Mouse (Mus musculus) neural tube, embryonic 10.5 days (tissue): ENCODE measurements around the gene Hs6st1.

Experiments used
- DNase-seq: peaks from one replicate; pipeline ENCODE4 v3.0.0-alpha.2; 2017; ENCODE audit warnings: low spot score; ENCODE audit errors: extremely low spot score

Gene Hs6st1

DNA sequence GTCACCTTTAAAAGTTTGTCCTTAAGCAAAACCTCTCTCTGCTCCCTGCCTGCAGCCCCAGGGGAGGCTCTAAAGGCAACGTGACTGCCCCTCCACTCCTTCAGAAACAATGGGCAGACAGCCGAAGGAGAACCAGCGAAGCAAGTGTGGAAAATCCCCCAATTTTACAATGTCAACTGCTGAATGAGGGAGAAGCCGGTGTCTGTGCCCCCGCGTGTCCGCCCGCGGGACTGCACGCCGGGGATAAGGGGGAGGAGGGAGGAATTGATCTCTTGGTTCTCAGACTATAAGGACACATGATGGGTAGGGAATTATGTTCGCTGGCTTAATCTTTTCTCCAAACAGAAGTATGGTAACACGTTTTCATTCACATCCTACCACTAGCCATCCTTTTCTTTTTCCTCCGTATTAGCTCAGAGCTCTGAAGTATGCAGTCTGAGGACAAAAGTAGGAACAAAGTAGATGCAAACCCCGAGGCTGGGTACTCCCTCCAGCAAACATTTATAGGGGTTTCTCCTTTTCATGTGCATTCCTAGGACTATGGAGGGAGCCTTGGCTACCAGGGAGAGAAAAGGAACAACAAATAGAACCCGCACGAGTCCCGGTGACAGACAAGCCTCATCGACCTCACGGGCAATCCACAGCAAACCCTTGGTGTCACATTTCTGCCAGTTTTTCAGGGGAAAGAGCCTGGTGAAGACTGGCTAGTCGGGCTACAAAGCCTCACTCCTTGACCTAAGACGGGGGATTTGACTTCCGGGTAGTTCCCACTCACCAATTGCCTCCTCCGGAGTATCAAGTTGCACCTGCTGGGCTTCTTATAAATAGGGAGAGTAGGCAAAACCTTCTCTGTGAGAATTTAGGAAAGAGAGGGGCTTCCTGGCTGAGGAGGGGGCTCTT lies 3.1 kb upstream of the Hs6st1 start:
- DNase-seq: peak; percentile 93

DNA sequence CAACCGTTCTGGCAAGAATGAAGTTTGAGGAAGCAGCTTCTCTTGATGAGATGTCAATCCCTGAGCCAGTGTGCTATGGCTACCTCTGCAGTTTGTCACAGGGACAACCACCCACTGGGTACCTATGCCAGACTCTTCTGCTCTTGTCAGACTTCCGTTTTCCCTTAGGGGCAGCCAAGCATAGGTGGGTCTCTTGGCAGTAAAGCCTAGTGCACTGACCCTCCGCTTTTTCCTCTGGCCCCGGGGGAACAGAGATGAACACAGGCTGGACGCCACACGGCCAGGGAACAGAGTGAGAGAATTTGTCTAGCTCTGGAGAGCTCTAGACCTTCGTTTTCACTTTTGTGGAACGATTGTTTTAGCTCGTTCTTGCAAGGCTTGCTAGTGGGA lies 2.4 kb upstream of the Hs6st1 start:
- DNase-seq: no peak

DNA sequence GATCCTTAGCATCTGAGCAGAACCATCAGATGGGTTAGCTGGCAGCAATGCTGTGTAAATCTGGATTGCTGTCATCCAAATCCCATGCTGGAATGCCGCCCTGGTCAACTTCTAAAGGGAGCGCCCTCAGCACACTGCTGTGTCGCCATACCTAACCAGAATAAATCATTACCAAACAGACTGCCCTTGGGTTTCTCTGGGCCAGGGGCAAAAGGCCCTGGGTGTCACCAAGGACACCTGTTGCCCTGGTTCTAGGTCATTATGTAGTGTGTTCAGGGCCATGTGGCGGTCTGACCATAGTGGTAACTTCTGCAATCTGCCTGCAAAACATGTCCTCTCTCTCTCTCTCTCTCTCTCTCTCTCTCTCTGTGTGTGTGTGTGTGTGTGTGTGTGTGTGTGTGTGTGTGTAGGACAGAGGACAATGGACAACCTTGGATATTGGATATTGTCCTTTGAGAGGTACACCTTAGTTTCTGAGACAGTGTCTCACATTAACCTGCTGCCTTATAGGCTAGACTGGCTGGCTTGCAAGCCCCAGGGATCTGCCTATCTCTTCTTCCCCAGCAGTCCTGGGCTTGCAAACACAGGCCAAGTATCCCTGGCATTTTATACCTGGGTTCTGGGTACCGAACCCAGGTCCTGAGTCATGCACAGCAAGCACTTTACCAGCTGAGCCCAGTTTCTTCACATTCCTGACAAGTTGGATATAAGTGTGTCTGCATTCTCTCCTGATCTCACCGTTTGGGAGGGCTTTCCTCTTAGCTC lies 1.8 kb upstream of the Hs6st1 start:
- peak; percentile 12 for DNase-seq

DNA sequence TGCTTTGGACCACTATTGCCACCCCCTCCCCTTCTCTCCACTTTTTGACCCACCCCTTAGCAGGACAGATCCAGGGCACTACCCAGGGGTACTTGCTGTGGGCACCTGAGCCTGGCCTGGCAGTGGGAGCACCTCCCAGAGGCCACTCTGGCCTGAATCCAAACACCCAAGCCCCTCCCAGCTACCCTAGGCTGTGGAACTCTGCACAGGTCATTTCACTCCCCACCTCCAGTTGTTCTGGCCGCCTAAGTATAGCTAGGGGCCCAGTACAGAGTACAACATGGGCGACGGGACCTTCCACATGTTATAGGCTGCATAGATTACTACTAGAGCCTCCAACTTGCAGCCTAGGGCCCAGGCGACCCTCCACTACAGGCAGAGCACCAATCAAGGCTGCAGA lies 999 bp upstream of the Hs6st1 start:
- DNase-seq: peak; percentile 13

DNA sequence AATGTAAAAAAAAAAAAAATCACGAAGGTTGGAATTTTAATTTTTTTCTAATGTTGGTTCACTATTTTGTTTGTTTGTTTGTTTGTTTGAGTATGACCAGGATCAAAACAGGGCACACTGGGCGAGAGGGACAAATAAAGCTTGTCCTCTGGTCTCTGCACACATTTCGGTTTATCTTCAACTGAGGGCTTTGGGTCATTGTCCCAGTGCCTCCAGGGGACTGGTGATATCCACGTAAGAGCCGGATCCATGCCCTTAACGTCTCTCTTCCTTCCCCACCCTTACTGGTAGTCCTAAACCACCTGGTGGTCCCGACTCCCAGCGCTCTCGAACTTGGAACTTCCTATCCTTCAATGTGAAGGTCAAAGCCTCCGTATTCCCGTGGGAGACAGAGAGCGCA lies 589 bp upstream of the Hs6st1 start:
- DNase-seq: no peak

DNA sequence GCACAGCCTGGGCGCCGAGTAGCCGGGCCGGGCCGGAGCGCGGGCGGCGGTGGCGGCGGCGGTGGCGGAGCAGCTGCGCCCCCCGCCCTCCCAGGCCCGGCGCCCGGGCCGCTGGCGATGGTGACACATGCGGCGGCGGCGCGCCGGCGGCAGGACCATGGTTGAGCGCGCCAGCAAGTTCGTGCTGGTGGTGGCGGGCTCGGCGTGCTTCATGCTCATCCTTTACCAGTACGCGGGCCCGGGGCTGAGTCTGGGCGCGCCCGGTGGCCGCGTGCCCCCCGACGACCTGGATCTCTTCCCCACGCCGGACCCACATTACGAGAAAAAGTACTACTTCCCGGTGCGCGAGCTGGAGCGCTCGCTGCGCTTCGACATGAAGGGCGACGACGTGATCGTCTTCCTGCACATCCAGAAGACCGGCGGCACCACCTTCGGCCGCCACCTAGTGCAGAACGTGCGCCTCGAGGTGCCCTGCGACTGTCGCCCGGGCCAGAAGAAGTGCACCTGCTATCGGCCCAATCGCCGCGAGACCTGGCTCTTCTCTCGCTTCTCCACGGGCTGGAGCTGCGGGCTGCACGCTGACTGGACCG lies 426 bp downstream of the Hs6st1 start:
- DNase-seq: peak; percentile 65

DNA sequence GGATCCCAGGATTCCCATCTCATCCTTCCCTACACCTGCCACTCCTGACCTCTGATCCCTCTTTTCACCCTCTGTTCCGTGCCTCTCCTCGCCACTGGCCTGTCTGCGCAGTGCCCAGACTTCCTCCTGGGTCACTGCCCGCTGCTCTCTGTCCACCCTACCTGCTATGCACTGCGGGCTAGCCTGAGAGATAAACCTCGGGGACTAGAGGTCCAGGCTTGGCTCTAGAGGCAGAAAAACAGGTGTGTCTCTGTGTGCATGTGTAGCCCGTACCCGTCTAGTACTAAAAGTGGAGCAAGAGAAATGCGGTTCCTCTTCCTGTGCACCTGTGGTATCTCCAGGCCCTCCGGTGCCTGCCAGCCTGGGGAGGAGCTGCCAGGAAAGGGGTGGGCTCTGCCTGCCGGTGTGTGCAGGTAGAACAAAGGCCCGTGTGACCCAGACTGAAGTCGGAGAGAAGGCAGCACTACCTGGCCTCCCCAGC lies 1.1 kb downstream of the Hs6st1 start:
- DNase-seq: peak; percentile 34

DNA sequence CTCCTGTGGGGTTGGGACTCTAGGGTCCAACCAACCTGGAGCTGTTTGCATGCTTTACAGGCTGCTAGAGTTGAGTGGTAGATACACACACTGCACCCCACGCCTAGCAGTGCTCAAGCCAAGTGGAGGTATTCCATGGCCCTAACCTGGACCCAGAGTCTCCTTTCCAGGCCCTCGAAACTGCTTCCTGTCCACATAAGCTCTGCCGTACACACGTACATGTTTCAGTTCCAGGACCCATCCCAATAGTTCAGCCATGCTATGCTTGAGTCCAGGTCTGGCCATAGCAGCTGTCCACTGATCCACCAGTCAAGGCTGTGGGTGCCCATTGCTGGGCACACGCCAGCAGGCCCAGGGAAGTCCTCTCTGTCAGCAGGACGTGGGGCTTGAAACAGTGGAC lies 2.0 kb downstream of the Hs6st1 start:
- DNase-seq: no peak

DNA sequence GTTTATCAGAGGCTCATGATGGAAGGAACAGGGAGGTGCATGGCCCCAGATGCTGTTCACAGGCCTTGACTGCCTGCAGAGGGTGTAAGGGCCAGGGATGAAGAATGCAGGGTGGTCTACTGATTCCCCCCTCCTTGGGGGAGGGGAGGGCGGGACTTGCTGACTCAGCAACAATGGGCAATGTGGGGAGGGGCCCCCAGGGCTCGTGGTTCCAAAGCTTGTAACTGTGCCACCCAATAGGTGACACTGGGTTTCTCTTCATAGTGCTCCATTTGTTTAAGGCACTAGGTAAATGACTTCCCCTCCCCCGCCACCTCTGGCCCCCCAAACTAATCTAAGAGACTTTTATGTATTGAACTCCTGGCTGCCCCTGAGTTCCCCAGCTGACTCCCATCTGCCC lies 2.5 kb downstream of the Hs6st1 start:
- DNase-seq: no peak

DNA sequence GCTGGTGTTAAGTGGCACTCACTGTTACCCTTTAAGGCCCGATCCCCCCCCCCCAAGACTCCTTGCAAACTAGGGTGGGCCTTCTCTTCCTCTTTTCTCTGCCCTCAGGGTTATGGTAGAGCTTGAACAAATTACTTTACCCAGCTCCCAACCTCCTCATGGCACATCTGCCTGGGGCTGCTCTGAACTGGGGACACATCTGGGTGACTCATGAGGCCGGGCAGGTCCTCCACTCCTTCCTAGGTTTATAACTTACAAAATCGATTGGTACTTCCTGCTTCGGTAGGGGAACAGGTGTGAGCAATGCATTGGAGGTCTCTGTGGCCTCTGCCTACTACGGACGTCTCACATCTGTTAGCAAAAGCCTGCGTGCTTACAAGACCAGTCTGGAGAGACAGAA lies 3.0 kb downstream of the Hs6st1 start:
- DNase-seq: no peak

DNA sequence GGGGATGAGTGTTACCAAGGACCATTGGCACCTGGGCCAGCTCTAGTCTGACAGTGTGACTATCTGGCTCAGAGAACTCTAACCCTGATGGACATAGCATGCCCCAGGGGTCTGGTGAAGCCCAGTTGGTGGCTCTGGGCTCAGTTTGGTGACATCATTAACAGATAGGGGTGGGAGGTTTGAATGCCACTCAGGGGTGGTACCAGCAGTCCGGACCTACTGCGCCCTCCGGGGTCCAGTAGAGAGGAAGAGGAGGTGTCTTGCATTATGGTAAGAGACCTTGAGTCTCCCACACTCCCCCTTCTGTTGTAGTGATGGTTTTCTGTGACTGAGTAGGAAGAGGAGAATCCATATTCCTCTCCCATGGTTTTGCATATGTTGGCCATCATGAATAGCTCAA lies 3.4 kb downstream of the Hs6st1 start:
- DNase-seq: no peak

DNA sequence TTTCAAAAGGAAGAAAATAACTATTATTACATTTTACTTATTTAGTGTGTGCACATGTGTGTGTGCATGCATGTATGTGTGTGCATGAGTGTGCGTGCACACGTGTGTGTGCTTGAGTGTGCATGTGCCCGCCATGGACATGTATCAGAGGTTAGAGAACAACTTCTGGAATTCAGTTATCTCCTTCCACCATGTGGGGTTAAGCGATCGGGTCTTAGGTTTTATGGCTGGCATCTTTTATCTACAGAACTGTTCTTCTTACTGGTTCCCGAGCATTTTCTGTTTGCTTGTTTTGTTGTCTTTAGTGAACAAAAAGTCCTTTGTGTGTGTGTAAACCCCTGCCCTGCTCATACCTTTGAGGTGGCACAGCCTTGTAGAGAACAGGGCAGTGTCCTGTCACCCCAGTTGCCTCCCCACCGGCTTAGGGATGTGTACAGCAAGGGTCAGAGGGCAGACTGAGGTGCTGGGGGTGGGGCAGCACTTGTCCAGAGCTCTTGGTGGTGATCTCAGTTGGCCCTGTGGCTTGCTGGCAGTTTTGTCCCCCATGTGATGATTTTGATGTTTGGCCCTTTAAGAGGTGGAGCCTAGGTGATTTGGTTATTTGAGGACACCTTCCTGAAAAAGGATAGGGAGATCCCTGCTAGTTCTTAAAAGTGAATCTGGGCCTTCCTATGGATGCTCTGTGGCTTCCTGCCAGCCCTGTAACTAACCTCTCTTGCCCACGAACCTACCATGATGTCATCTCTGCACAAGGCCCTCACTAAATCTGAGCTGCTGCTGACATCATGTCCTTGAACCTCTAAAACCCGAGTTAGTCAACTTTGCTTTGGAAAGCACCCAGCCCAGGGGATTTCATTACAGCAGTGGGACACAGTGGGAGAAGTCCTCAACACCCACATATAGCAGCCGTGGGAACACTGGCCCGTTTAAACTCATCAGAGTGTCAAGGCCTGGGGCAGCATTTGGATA lies 4.7 kb downstream of the Hs6st1 start:
- no peak for DNase-seq

DNA sequence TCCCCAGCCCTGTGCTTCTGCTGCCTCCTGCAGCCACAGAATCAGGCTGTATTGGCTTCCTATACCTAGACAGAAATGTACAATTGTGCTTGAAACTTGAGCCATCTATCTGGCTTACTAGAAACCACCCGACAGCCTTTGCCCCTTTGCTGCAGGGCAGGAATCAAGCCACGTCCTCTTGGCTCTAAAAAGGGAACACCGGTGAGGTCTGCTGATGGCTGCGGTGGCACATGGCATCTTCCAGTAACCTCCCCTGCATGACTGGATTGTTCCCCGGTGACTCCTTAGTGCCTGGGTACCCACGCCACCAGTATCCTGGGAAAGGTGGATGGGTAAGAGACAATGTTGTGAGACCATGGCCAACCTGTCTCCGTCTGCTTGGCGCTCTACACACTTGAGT lies 5.4 kb downstream of the Hs6st1 start:
- DNase-seq: no peak

DNA sequence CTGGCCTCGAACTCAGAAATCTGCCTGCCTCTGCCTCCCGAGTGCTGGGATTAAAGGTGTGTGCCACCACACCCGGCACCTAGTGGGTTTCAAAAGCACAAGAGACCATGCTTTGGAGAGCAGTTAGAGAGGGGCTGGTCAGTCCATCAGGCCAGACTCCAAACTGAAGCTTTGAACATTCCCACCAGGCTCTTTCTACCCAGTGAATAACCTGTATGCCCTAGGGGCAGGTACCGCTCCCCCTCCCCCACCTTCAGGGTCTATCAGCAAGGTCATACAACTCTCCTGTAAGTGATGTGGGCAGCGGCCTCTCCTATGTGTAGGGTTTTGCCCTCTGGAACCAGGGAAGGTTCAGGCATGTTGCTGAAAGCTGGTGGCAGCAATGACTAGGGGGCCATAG lies 6.0 kb downstream of the Hs6st1 start:
- no peak for DNase-seq

DNA sequence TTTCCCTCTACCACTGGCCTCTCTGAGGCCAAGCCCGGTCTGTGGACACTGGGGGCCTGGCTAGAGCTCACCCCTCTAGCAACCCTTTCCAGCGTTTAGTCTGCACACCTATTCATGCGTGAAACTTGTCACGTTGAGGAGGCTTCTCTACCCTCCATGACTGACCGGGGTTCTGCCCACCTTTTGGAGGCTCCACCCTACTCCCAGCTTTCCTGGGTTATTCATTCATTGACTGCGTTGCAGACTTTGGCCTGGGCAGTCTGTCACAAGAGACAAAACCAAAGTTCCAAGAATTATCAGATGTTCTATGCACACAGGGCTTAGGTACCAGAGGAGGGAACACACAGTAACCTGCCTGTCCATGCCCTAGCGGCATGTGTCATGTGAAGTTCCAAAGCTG lies 6.8 kb downstream of the Hs6st1 start:
- no peak for DNase-seq

DNA sequence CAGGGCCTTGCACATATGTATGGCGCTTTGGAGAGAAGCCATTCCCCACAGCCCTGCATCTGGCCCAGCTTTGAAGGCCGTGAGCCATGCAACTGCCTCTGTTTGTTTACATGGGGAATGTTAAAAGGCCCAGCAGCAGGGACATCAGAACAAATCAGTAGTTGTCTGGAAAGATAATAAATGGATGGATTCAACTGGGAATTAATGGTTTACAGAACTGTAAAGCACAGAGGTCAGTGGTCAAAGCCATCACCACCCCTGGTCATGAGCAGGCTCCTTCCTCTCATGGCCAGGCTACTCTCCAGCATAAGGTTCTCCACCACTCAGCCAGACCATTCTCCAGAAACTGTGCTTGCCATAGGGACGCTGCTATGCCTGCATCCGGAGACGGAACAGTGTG lies 7.5 kb downstream of the Hs6st1 start:
- DNase-seq: no peak

DNA sequence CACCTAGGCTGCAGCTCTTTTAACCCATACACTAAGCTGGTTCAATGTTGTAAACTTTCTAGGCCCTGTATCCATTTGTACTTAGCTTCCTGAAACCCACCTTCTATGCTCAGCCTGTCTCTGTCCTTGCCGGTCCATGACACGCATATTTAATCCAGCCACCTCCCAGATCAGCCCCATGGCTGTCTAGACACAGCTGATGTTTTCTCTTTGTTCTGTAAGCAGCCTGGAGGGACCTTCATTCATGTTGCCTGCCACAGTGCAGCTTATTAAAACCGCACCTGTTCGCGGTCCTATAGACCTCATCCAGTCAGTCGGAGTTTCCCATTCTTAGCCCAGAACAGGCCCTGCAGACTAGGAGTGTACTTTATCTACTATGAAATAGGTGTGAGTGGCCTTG lies 8.9 kb downstream of the Hs6st1 start:
- no peak for DNase-seq

DNA sequence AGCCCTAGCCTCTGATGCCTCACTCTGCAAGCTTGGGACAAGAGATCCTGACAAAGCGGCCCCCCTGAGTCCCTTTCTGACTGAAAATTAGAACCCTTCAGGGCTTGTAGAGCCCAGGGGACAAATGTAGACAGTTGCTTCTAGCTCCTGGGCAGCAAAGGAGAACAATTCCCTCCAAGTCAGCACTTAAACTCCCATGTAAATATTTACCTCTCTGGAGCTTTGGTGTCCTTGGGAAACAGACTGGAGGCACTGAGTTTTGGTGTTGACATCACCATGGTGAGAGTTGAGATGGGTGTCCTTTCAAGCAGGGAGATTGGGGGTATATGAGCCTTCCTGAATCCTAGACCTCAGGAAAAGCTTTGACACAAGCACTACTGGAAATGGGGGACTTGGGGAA lies 10.1 kb downstream of the Hs6st1 start:
- no peak for DNase-seq

DNA sequence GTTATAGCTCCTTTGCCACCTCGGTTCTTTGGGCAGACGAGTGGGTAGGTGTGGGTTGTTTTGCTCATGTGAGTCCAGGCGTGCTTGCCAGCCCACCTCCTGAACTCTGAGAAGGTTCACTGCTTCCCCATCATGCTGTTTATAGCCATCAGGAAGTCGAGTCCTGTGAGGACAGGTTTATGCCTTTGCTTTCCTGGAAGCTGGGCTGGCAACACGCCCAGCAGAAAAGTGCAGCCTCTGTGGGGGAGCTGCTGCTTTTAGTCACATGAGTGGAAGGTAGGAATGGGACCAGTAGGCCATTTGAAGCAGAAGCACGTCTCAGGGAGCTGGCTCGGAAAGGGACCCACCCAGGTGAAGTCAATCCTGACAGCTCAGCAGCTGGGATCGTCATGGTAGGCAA lies 11.5 kb downstream of the Hs6st1 start:
- DNase-seq: no peak

DNA sequence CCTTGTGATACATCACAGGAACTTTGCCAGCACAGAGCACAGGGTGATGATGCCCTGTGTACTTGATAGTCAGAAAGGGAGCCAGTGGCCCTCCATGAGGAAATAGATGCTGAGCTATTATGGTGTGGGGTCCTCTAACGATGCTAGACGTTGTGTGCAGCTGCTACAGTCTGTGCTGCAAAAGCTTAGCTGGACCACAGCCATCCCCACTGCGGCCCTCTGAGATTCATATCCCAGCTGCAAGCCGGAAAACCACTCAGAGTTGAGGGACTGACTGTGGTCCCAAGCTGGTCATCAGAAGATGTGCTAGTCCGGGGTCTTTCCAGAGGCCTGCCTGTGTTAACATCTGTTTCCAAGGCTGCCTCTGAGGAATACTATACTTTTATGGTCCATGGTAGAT lies 12.8 kb downstream of the Hs6st1 start:
- DNase-seq: no peak

DNA sequence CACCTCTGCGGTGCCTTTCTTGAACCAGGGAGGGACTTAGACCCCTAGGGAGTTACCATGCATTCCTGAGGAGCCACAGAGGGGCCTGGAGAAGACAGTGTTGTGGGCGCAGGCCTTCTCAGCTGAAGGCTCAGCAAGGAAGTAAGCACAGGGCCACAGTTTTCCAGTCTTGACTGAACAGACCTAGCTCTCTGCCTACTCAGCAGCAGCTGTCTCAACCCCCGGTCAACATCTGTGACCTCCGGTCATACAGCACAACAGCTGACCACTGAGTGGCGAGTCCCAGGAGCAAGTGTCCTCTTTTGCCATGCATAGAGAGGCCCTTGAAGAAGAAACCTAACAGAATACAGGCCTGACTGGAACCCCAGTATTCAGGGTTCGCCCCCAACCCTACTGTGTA lies 14.0 kb downstream of the Hs6st1 start:
- DNase-seq: no peak
